Mouse (Mus musculus) layer of hippocampus, adult 2 months (tissue): ENCODE measurements around the gene Gm28038. TPM values are rescaled to one million over a fixed set of nuclear protein-coding genes. Genes with fewer than 3 reads are reported as not detected.

ENCODE experiments used
- DNase-seq, 2 experiments: peaks; one replicate each; pipeline ENCODE4 v3.0.0; 2022; ENCODE audit warnings: low spot score in 2 of 2
- H3K27ac ChIP-seq: fragments of 200-600 bp; 2 replicates; pipeline ENCODE4 v1.8.1; 2022
- H3K4me3 ChIP-seq: fragments of 200-600 bp; 2 replicates; pipeline ENCODE4 v1.8.1; 2022; ENCODE audit warnings: mild to moderate bottlenecking
- CTCF ChIP-seq: fragments of 200-600 bp; conservative IDR thresholded peaks from 2 replicates; pipeline ENCODE4 v1.8.1; 2022; ENCODE audit warnings: antibody characterized with exemption, mild to moderate bottlenecking, moderate library complexity
- total RNA-seq, 2 experiments: library from RNA; stranded (reverse); gene quantifications; 2 replicates each; pipeline ENCODE4 v1.2.3; 2021

The Gm28038 gene
- total RNA-seq, 2 experiments from 2014 or later: not detected

DNA sequence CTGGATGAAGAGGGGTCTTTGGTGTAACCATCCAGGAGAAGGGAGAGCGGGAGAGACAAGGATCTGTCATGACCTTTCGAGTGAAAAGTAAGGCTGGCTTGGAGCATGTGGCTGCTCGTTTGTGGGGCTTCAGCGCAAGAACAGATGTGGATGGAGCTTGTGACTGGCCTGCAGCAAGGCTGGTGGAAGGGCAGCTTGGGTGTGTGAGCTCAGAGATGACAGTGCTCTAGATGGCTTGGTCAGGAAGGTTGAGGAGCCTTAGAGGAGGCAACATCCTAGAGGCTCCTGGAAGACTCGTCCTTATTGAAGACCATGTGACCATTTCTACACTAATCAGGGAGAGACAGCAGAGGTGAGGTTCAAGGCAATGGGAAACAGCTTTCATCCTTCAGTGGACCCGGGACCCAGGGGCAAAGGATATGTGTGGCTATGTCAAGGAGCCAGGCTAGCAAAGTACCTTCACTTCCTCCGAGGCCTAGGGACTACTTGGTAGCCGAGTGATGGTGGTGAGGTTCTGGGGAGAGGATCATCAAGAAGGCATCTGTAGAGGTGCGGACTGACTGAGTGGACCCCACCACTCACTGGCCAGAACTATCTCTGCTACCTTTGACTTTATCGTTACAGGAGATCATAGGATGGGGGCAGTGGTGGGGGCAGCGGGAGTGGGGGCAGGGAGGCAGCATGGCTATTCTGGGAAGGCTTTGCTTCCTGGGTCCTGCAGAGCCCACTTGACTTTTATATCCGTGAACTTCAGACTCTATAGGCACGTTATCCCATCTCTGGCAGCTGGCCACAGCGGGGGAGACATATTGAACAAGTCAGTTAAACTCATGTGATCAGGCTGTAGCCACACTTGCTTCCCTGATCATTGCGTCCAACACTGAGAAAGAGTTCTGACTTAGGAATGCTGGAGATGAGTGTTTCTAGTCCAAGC lies 21.4 kb upstream of the Gm28038 start:
- no peak for TF ChIP-seq CTCF
- DNase-seq: no peak
- peak overlapping the region; percentile 54 for H3K27ac ChIP-seq

DNA sequence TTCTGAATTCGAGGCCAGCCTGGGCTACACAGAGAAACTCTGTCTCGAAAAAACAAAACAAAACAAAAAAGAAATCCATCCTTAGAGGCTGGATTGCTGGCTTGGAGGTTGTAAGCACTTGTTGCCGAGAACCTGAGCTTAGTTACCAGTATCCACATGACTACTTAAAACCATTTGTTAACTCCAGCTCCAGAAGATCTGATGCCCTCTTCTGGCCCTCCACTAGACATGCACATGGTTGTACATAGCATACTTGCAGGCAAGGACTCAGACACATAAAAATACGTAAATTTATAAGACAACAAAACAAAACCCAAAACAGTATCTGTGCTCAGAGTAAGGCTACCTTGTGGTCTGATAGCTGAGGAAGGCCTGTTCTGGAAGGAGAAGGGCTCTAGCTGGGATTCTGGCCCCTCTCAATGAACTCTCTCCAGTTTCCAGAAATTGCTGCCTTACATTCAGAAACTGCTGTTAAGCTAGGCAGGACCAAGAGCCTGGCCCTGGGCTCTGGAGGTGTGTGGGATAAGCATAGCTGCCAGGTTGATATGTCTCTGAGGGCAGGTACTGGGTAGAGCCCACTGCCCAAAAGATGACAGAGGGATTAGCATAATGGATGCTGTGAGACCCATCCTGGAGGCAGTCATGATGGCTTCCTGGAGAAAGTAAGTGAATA lies 19.6 kb upstream of the Gm28038 start:
- peak; percentile 52 for TF ChIP-seq CTCF
- H3K4me3 ChIP-seq: no peak overlapping the region
- H3K27ac ChIP-seq: peak overlapping the region; percentile 79
- no peak for DNase-seq

More for the DNA sequence above, 21.4 kb upstream of the Gm28038 start:
- no peak overlapping the region for H3K4me3 ChIP-seq

DNA sequence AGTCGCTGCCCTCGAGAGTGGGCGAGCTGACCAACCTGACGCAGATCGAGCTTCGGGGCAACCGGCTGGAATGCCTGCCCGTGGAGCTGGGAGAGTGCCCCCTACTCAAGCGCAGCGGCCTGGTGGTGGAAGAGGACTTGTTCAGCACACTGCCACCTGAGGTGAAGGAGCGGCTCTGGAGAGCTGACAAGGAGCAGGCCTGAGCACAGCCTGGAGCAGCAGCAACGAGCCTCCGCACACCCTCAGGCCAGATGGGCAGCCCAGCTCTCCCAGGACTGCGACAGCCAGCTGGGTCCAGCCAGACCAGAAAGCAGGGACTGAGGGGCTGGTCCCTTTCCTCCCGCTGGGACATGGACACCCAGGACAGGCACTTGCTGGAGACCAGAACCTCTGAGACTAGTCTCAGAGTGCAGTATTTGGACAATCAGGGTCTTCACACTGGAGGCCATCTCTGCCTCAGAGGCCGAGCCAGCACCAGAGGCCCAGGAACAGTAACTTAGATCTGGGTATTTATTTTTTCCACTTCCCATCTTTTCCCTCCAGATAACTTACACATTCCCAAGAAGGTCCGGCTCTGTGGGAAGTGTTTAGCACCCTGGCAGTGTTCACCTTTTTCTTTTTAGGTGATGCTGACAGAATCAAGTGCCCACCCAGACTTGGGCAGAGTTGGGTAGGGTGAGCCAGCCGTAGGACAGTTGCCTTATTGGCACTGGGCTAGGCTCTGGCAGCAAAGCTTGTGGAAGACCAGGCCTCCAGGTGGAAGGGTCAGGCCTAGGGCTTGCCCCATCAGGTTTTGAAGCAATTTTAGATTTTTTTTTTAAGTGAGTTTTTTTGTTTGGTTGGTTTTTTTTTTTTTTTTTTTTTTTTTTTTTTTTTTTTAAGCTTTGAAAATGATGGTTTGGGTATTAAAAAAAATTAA lies 18.7 kb upstream of the Gm28038 start:
- Histone ChIP-seq H3K4me3 (no peak overlapping the region), H3K27ac (peak overlapping the region; percentile 79)
- DNase-seq: no peak
- TF ChIP-seq CTCF: no peak

DNA sequence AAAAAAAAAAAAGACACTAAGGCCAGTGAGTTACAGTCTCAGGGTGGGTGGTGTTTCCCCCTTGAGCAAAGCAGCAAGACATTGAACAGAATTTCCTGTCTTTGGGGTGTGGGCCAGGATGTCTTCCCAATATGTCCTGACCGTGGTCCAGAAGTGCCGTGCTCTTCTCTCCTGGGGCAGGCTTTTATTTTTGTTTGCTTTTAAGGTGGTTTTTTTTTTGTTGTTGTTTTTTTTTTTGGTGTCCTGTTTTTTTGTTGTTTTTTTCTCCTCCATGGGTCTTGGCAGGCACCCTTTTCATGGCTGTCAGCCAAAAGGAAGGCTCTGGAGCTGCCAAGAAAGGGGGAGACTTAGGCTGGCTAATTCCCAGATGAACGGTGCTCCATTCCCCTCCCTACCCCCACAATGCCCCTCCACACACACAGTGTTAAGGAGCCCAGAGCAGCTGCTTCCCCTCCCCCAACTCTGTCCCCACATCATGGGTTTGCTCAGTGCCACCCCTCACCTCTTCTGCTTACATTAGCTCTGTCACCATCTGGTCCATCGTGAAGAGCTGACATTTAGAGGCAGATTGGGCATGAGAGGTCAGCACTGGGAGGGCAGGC lies 17.9 kb upstream of the Gm28038 start:
- Histone ChIP-seq H3K4me3 (no peak overlapping the region), H3K27ac (peak overlapping the region; percentile 79)
- no peak for TF ChIP-seq CTCF
- DNase-seq: peak; percentile 66 to 71

DNA sequence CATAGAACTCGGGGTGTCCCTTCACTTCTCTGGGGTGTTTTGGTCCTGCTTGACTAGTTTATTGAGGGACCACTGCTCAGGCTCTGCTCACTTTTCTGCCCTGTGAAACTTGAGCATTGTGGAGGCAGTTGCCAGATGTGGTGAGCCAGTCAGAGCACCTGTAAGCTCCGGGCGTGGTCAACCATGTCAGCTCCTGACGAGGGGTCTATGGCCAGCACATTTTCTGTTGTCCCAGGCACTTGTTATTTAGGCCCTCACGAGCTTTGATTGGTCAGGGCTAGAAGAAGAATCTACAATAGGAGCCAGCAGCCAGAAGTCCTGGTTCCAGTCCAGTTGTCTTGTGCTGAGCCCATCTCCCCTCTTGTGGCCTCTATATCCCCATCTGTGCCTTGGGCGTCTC lies 17.0 kb upstream of the Gm28038 start:
- H3K4me3 ChIP-seq: no peak overlapping the region
- no peak for DNase-seq
- peak overlapping the region; percentile 79 for H3K27ac ChIP-seq
- no peak for TF ChIP-seq CTCF

DNA sequence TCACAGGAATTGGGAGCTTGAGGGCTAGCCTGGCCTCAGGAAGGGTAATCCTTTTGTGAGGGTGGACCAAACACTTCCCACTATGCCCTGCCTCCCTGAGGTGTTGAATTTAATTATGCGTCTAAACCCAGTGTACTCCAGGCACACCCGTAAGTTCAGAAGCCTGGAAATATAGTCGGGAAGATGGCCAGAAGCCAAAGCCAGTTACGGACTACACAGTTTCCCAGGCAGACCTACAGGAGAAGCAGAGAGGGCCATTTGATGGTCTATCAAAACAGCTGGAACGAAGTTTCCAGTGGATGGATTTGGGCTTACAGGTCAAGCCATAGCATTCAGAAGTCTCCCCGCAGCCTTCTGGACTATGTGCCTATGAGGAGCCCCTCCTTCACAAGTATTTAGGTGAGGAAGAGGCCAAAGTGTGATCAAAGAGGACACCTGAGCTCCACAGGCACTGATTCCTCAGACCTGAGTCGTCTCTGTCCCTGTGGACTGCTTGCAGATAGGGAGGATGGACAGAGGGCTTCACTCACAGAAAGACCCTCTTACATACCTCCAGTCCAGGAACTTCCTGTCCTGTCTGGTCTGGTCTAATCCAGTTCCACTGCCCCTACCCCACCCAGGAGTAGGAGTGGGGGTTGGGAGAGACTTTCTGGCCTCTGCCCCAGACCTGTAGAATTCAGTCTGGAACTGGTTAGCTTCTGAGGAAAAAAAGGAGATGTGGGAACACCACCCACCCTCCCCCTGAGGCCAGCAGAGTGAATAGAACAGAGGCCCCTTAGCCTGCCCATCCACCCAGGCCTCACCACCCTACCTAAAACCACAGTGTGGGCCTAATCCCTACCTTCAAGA lies 15.9 kb upstream of the Gm28038 start:
- Histone ChIP-seq H3K4me3 (no peak overlapping the region), H3K27ac (peak overlapping the region; percentile 94)
- no peak for DNase-seq
- no peak for TF ChIP-seq CTCF

DNA sequence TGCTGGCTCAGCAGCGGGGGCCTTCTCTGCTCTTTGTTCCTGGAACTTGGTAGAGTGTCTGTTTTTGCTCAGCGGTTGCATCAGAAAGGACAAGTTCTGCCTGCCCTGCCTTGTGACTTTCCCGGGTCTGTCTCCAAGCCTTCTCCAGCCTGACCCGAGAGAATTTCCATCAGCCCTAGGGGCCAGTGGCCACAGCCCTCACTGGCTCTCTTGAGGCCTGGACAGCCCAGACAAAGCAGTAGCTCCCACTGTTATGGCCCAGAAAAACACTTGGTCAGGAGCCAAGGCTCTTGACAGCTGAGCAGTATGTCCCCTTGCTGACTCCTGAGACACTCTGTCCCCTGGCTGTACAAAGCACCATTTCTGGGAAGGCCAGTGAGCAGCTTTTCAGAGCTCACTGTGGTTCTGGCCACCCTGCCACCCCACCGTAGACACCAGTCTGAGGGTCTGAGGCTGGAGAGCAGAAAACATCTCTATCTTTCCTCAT lies 15.0 kb upstream of the Gm28038 start, which contains the start of gene Phyhd1:
Gene Phyhd1, plus strand, starts transcription at position 437 of the 487 bp plus-strand sequence.
- H3K27ac ChIP-seq: peak within 1 kb of the TSS; percentile 94
- no peak within 1 kb of the TSS; the same call in 1 of the 2 replicates for H3K4me3 ChIP-seq
- TF ChIP-seq CTCF: no peak
- DNase-seq: peak; percentile 46 to 51

DNA sequence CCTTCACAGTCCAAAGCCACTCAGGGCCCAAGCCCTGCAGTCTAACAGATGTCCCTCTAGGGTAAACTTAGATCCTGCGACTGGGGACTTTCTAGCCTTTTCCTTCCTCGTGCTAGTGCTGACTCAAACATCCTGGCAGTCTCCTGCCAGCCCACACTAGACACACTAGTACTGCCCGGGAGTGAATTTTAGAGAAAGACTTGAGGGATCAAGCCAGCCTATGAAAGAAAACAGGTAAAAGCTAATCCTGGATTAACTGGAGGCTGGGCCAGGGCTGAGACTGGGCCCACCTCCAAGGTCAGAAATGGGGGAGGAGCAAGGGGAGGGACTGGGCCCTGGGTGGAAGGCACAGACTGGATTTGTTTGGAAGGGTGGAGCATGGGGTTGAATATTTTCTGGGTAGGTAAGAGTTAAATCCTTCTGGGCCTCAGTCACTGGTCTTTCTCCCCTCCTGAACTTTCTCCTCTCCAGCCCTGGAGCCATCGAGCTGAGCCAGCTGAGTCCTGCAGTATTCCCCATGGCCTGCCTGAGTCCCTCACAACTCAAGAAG lies 14.4 kb upstream of the Gm28038 start:
- no peak for TF ChIP-seq CTCF
- peak in 1 of 2 experiments; percentile 24 for DNase-seq
- Histone ChIP-seq H3K4me3 (no peak overlapping the region; the same call in 1 of the 2 replicates), H3K27ac (peak overlapping the region; percentile 94)

DNA sequence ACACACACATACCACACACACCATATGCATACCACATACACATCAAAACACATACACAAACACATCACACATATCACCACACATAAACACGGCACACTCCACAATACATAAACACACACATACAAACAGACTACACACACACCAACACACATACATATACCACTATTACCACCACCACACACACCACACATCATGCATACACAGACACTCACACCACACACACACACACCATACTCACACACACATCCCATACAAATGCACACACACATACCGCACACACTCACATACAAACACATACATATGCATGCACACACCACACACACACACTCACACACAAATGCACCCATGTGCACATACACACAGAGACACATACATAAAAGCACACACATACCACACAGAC lies 13.4 kb upstream of the Gm28038 start:
- DNase-seq: no peak
- H3K4me3 ChIP-seq: no peak overlapping the region
- H3K27ac ChIP-seq: peak overlapping the region; percentile 84; the same call in 1 of the 2 replicates
- no peak for TF ChIP-seq CTCF

DNA sequence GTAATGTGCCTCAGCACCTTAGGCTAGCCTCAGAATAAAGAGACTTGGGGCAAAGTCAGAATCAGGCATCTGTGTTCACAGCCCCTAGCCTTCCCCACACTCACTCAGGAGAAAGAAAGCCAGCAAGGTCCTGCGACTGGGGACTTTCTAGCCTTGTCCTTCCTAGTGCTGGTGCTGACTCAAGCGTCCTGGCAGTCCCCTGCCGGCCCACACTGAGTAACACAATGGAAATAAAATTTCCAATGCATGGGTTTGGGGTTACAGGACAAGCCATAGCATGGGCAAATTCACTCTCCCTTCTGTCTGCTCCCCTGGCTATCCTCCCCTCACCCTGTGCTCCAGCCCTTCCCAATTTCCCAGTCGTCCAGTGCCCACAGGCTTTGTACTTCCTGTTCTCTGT lies 12.5 kb upstream of the Gm28038 start:
- no peak for TF ChIP-seq CTCF
- H3K27ac ChIP-seq: peak overlapping the region; percentile 84; the same call in 1 of the 2 replicates
- DNase-seq: no peak
- H3K4me3 ChIP-seq: no peak overlapping the region
